Mouse (Mus musculus): ENCODE results near the gene Dlgap1. TPM values are rescaled to one million over a fixed set of nuclear protein-coding genes. Genes with fewer than 3 reads are reported as not detected.
"Not testable (repeated sequence)": the region's sequence is repeated elsewhere in the genome, so short reads cannot be mapped to it uniquely, and the experiment has no call there.

Dlgap1 gene
- total RNA-seq, 2 experiments from 2014 or later: not detected

DNA sequence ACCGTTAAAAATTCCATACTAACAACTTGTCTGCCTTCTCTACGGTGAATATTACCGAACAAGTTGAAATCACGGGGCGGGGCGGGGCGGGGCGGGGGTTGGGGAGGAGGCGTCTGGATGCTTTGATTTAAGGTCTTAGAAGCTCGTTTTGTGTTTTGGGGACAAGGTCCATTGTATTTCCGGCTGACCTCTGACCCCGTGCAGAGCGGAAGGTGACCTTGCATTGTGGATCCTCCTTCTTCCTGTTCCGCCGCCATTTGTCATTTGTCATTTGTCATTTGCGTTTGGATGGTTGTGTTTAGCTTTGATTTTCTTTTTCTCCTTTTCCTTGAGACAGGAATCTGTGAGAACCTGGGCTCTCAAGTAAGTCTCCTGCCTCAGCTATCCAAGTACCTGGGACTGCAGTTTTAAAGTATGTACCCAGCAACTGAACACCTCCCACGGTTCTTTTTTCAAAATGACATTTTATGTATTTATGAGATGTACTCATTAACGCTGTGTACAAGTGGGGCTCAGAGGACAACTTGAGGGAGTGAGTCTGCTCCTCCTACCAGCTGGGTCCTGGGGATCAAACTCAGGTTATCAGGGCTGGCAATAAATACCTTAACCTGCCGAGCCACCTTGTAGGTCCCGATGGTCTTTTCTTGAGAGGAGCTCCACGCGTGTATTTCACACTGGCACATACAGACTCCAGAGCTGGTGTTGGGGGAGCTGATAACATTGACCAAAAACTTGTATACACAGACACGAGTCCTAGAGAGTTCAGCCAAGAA, 861.3 kb downstream of the Dlgap1 start:
- no peak for ATAC-seq (ENCODE audit: poor library complexity, severe bottlenecking)

GRCm38 (mm10) chr17:70831591-70831990, 862.7 kb downstream of the Dlgap1 start:
- ATAC-seq (ENCODE audit: poor library complexity, severe bottlenecking): no peak

DNA sequence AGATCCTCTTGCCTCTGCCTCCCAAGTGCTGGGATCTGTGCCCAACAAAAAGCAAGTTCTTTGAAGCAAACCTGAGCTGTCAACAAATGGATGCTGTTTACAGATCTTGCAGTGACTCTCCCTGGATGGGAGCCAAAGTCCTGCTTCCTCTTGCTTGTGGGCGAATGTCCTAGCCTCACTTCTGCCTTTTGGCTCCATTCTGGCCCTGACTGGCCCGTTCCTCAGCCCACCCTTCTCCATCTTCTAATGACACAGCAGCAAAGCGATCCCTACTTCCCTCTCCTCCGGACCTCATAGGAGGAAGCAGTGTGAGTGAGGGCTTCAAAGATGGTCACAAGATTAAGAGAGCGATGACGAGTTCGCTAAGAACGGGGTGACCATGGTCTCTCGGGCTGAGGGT, 863.7 kb downstream of the Dlgap1 start:
- ATAC-seq (ENCODE audit: poor library complexity, severe bottlenecking): peak; percentile 96

DNA sequence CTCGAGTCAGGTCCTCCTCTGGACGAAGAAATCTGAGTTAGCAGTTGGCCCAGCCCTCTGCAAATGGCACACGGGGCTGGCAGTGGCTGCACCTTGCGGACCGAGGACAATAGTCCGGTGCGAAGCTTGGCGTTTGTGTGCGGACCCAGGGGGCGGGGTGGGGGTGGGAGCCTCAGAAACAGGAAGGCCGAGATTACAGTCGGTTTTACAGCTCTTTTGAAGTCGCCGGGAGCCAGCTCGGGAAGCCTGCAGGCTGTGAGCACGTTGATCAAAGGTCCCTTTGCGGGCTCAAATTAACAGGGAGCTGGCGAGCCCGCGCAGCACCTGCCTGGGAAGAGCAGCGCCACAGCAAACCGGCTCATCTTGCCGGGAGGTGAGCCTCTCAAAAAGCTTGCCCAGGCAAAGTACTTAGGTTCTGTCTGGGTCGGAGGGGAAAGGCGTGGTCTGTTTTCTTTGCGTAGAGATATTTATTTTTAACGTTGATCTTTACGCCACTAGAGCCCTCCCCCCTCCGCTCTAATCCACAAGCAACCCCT, 865.6 kb downstream of the Dlgap1 start:
- peak; percentile 10; the same call in 1 of the 2 replicates for ATAC-seq (ENCODE audit: poor library complexity, severe bottlenecking)

DNA sequence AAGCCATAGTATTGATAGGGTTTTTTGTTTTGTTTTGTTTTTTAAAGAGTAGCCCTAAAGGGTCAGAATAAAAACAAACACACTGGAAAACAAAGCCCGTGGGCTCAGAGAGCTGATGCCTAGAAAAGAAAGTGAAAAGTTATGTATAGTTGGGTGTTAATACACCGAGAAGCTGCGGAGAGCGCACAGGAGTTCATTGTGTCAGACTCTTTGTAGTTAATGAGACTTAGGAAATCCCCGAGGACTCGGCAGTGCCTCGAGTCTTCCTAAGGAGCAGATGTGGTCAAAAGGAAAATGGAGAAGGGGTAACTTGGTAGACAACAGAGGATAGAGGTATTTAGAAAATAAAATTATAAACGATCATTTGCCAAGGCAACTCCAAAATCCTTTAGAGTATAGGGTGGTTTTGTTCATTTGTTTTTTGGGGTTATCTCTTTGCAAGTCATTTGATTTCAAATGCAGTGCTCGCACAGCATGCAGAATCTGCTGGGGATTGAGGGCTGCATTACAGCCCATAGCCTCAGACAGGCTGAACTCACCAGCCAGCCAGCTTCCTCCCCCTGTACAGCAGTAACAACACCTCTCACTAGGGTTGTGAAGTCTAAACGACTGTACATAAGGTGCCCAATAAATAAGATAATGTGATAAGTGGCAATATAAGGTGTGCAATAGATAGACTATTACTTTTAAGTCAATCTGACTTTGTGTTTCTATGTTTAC, 866.4 kb downstream of the Dlgap1 start:
- no peak for ATAC-seq (ENCODE audit: poor library complexity, severe bottlenecking)

DNA sequence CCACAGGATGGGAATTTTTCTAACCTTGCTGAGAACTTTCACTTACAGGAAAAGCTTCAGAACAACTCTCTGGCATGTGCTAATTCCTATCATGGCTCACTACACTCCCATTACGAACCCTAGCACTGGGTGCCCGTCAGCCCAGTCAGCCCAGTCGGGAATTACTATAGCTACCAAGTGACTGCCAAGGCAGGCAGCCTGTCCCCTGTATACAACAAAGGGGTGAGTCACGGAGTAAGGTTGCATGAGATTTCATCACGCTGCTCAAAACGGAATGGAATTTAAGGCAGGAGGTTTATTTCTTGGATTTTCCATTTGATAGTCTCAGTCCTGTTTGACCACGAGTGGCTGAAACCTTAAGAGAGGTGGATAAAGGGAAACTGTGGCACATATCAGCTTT, 867.9 kb downstream of the Dlgap1 start:
- ATAC-seq (ENCODE audit: poor library complexity, severe bottlenecking): no peak

- not testable (repeated sequence) for ATAC-seq (ENCODE audit: poor library complexity, severe bottlenecking)
Observed at GRCm38 (mm10) chr17:70837474-70837873, 868.6 kb downstream of the Dlgap1 start.

DNA sequence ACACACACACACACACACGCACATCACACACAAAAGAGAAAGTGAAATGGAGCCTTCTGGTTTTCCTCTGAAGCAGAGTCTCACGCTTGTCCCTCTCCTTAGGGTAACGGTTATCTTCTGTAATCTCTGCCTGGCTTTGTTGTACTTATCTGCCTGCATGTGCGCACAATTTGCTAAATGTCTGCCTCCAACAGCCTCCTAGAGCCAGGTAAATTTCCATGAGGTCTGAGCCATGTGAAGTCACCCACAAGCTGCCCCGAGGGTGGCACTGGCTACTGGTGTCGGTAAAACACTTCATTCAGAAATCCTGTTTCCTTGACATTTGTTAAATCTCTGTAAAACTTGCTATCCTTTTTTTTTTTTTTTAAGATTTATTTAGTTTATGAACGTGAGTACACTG, 869.2 kb downstream of the Dlgap1 start:
- ATAC-seq (ENCODE audit: poor library complexity, severe bottlenecking): no peak

GRCm38 (mm10) chr17:70838533-70838932, 869.7 kb downstream of the Dlgap1 start:
- no peak for ATAC-seq (ENCODE audit: poor library complexity, severe bottlenecking)

GRCm38 (mm10) chr17:70843252-70843651, 874.4 kb downstream of the Dlgap1 start:
- no peak for ATAC-seq (ENCODE audit: poor library complexity, severe bottlenecking)

DNA sequence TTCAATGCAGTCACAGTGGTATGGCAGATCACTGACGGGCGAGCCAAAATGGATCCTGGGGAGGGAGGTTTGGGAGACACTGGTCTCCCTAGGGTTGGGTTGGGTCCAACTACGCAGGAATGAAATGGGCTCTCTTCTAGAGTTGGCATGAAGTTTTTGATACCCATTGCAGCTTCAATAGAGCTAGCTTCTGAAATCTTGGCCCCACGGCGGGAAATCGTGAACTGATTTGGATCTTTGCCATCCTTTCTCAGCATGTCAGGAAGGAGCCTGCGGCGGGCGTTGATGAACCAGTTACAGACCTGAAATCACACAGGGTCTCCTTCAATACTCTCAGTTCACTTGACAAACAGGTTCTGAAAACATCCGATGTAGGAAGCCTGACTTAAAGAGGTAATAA, 876.1 kb downstream of the Dlgap1 start:
- ATAC-seq (ENCODE audit: poor library complexity, severe bottlenecking): no peak

DNA sequence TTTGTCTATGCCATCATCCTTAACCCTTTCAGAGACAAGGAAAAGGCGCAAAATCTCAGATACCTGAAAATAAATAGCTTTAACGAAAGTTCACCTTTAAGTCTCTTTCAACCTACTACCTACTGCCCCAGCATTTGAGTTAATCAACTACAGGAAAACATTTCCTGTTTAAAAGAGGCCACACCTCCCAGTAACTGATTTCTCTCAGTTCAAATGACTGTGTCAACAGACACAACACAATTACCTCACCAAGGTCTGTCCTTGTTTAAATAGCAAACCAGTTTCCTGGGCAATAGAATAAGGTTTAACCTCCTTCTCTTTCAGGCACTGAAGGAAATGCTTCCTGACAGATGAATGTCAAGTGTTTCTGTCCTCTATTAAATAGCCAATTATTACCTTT, 876.7 kb downstream of the Dlgap1 start:
- ATAC-seq (ENCODE audit: poor library complexity, severe bottlenecking): no peak

DNA sequence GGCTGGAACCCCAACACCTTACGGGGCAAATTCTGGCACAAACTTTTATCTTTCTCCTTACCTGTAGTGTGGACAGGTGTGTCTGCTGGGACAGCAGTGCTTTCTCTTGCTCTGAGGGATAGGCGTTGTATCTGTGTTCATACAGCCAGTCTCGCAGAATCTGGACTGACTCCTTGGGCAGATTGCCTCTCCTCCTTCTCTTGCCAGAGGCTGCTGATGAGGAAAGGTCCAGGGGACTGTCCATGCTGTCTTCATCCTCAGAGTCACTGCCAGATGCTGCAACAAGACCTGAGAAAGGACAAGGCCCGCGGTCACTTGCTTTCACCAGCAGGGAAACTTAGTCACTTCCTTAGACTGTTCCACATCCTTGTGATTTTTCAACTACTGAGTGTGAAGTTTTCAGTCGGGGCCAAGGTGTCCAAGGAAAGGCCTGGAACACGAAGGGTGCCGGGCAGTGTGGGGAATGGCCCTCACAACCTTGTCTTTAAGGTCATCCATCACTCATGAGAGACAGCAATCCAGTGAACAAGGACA, 877.3 kb downstream of the Dlgap1 start:
- no peak for ATAC-seq (ENCODE audit: poor library complexity, severe bottlenecking)

GRCm38 (mm10) chr17:70847086-70847485, 878.2 kb downstream of the Dlgap1 start:
- ATAC-seq (ENCODE audit: poor library complexity, severe bottlenecking): peak; percentile 24

GRCm38 (mm10) chr17:70847751-70848510, 879.1 kb downstream of the Dlgap1 start:
- ATAC-seq (ENCODE audit: poor library complexity, severe bottlenecking): no peak

GRCm38 (mm10) chr17:70848511-70849398, 879.9 kb downstream of the Dlgap1 start:
- ATAC-seq (ENCODE audit: poor library complexity, severe bottlenecking): no peak

- peak; percentile 21 for ATAC-seq (ENCODE audit: poor library complexity, severe bottlenecking)
Observed at GRCm38 (mm10) chr17:70849399-70850232, 880.7 kb downstream of the Dlgap1 start.

- ATAC-seq (ENCODE audit: poor library complexity, severe bottlenecking): no peak
Observed at GRCm38 (mm10) chr17:70850233-70850995, 881.5 kb downstream of the Dlgap1 start.
